Mouse (Mus musculus): Measurements from ENCODE around the gene Slc22a15.

The Slc22a15 gene

DNA sequence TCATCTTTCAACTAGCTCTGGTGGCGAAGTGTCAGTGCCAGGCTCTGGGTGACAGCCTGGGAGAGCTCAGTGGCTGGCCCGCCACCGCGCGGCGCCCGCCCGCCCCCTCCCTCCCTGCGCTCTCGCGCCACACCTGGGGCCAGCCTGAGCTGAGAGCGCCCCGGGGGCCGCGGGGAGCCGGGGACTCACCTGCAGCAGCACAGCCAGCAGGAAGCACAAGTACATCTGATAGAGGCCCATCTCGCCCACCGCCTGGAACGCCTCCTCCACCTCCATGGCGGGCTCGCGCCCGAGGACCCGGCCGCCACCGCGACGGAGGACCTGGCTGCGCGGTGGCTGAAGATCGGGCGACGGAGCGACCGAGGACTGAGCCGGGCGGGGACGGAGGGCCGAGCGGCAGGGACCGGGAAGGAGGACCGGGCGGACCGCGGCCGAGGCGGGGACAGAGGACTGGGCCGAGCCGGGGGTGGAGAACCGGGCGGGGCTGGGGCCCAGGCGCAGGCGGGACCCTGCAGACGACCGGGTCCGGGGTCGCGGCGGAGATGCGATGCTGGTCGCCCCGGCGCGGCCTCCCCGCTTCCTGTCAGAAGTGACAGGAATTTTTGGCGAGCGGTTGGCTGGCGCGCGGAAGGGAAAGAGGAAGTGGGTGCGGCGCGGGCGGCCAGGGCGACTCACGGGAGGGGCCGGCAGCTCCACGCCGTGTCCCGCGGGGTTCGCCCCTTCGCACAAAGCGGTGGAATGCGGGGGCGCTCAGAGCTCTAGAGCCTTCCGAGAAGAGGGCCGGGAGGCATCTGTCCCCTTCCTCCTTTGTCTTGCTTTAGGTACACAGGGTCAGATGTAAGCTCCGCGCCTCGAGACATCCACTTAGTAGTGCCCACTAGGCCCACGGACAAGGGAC, at the start of gene Slc22a15:
Gene Slc22a15, minus strand, starts transcription at position 611 of the 898 bp plus-strand sequence.
- DNase-seq (ENCODE audit: low spot score in 2 of 2), result peak; percentile 16 to 34

- DNase-seq (ENCODE audit: low spot score in 2 of 2), result no peak
Observed at GRCm38 (mm10) chr3:101966825-101967558, 42.7 kb upstream of the Slc22a15 start.

- no peak for DNase-seq (ENCODE audit: low spot score in 2 of 2)
Observed at GRCm38 (mm10) chr3:101964352-101964751, 40.1 kb upstream of the Slc22a15 start.

DNA sequence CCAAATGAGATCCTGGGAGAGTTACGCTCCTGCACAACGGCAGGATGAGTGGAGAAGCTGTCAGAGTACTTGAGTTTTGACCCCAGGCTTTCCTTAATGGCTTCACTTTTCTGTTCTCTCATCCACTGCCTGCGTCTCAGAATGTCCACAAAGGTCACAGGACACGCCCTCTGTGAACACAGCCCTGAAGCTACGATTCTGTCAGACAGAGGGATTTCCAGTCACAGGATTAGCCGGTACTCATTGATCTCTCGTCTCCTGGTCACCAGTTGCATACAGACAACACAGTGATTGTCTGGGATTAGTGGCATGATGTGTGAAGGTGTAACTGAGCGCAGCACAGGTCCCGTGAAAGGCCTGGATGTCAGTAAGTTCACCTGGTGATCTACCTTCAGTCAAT, 39.2 kb upstream of the Slc22a15 start:
- no peak for DNase-seq (ENCODE audit: low spot score in 2 of 2)

DNA sequence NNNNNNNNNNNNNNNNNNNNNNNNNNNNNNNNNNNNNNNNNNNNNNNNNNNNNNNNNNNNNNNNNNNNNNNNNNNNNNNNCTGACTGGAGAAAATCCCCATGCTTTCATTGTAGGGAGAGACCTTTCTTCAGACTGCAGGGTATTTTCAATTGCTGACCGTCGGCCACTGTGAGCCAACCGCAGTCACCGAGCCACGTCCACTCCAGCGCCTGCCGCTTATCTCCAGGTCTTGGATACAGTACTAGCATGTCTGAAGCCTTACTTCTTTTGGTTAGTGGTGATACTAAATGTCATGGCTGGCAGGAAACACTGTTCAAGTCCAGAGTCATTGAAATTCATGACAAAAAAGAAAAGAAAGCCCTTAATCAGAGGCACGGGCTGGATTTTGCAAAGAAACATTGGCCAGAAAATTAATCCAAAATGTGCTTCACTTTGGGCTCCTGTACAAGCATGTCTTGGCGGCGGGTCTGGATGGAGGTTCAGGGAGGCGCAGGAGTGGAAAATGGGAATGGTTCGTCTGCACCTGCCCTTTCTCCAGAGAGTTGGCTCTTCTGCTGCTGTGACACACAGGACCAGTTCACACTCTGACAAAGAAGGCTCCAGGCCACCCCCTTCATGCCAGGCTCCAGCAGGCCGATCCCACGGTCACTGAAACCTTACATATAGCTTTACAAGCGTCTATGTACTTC, 37.0 kb upstream of the Slc22a15 start:
- no peak for DNase-seq (ENCODE audit: low spot score in 2 of 2)

DNA sequence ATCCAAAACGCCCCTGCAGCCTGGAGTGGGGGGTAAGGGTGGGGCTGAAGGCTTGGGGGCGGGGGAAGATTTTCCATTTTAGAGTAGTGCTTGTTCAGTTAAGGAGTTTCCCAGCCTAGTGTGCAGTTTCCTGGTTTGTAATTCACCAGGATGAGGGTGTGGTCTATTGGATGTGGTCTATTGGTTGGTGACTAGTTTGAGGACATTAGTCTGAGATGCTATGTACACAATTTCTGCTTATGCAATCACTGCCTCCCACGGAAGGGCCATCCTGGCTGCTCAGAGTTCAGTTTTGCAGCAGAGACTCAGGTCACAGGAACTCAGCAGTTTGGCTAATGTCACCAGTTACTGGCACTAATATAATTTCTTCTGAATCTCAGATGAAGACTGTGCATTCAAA, 33.8 kb upstream of the Slc22a15 start:
- no peak for DNase-seq (ENCODE audit: low spot score in 2 of 2)

GRCm38 (mm10) chr3:101953506-101953905, 29.3 kb upstream of the Slc22a15 start:
- DNase-seq (ENCODE audit: low spot score in 2 of 2), result no peak

GRCm38 (mm10) chr3:101952577-101952976, 28.3 kb upstream of the Slc22a15 start:
- no peak for DNase-seq (ENCODE audit: low spot score in 2 of 2)

DNA sequence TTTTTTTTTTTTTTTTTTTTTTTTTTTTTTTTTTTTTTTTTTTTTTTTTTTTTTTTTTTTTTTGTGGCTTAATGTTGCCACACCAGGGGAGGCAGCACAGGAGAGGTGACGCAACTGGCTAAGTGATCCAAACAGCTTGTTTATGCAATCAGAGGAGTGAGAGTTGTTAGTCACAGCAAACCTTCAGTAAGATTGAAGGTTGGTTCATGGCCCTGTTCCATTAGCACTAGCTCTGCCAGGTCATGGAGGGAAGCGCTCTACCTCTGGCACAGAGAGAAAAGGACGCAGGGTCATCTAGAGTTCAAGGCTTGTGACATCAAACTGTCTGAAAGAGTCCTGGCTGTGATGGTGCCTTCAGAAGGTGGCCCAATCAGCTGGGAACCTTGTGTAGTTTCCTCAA, 24.3 kb upstream of the Slc22a15 start:
- no peak for DNase-seq (ENCODE audit: low spot score in 2 of 2)

DNA sequence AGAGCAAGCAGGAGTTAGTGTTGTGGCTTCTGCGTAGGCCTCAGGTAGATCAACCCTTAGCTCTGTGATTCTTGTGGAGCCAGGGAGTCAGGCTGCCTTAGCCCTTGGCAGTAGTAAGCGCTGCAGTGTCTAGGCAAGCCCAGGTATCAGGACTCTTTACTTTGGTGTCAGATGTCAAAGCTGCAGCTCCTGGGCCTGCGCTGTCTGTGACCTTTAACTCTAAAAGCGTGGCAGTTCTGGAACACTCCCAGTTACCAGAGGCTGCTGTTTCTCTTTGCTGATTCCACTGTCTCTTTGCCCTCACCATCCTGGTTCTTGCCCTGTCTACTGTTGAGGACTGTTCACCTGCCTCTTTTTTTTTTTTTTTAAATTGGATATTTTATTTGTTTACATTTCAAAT, 23.0 kb upstream of the Slc22a15 start:
- no peak for DNase-seq (ENCODE audit: low spot score in 2 of 2)

DNA sequence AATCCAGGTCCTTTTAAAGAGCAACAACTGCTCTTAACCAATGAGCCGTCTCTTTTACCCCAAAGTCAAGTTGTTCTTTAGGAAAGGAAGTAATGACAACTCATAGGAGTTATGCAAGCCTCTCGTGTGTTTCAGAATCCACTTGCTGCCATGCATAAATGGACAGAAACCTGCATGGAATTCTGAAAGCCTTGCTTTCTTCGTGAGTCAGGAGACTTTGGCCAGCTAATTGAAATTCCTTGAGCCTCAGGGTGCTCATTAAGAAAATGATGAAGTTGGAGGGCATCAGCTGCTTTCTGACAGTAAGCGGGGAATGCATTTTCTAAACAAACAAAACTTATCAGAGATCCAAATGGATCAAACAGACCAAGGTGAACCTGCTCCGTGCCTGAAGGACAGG, 21.0 kb upstream of the Slc22a15 start:
- DNase-seq (ENCODE audit: low spot score in 2 of 2), result no peak

DNA sequence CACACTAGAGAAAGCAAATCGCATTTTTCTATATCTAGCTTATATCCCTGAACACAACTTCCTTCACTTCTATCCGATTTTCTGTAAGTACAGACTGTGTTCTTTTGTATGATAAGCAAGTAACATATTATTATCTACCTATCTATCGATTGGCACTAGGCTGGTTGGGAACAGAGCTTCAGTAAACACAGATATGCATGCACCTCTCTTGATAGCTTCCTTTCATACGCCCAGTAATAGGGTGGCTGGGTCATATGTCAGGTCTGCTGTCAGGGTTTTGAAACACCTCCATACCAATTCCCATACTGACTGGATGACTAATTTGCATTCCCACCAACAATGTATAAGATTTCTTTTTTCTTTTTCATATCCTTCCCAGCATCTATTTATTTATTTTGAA, 16.2 kb upstream of the Slc22a15 start:
- DNase-seq (ENCODE audit: low spot score in 2 of 2), result no peak

DNA sequence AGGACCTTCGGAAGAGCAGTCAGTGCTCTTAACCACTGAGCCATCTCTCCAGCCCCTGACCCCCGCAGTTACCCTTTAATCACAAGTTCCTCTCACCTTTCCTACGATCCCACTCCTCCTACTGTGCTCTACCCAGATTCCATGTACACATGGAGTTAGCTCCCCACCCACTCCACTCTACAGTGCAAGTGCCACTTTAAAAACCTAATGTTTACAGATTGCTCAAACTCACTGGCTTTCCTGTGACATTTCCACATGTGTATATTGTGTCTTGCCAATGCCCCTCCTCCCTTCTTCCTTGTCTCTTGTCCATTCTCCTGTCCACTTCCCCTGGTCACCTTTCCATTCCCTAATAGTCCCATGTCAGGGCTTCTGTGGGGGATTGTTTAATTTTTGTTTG, 15.6 kb upstream of the Slc22a15 start:
- no peak for DNase-seq (ENCODE audit: low spot score in 2 of 2)

DNA sequence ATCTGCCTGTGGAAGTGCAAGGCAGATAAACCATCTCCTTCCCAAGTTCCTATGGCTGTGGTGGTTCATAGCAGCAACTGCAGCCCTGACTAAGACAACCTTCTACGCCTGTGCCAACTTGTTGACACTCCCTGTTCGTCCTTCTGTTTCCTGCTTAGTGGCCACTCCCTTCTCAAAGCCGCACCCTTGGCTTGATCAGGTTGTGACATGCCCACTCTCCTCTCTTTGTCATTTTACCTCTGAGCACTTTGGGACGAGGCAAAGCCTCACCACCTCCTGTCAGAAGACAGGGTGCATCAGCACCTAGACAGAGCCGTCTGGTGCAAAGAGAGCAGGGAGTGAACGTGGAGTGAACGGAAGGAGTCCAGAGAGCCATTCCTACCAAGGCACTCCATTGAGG, 14.9 kb upstream of the Slc22a15 start:
- no peak for DNase-seq (ENCODE audit: low spot score in 2 of 2)

GRCm38 (mm10) chr3:101936369-101936768, 12.1 kb upstream of the Slc22a15 start:
- DNase-seq (ENCODE audit: low spot score in 2 of 2), result no peak

DNA sequence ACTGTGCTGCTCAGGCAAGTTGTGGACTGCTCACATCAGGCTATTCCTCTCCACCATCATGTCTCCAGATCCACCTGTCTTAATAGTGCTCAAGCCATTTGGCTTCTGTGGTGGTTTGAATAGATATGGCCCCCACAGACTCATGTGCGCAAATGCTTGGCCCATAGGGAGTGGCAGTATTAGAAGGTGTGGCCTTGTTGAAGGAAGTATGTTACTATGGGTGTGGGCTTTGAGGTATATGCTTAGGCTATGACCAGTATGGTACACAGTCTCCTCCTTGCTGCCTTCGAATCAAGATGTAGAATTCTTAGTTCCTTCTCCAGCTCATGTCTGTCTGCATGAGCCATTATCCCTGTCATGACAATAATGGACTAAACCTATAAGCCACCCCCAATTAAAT, 9.6 kb upstream of the Slc22a15 start:
- no peak for DNase-seq (ENCODE audit: low spot score in 2 of 2)

DNA sequence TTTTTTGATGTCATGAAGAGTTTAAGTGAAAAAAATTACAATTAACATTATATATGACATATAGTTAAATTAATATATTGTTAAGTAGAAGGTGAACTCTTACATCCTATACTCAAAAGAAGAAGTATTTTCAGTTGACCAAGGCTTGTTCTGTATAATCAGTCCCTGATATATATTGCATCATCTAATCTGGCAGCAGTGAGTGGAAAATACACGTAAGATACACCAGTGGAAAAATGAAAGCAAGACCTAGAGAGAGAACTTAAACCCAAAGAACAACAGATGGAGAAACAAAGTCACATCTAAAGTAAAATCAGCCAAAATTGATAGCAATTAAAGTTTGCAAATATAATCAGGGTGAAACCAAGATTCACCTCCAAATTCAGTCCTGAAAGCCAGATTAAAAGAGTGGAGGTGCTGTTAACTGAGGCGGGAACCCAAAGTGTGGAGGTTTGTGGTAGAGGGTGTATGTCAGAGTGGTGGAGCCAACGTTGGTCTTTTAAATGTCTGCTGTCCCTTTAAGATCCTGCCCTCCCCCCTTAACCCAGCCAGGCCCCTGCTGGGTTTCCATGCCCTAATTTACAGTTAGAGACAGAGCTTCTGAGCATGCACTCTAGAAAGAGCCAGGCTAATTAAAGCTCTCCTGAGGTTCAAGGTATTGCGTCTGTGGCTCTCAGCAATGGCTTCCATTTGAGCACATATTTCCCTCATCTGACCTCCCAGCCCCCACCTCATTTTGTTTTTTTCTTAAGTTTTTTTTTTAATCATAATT, 5.0 kb upstream of the Slc22a15 start:
- no peak for DNase-seq (ENCODE audit: low spot score in 2 of 2)

- no peak for DNase-seq (ENCODE audit: low spot score in 2 of 2)
Observed at GRCm38 (mm10) chr3:101926636-101927035, 2.4 kb upstream of the Slc22a15 start.

DNA sequence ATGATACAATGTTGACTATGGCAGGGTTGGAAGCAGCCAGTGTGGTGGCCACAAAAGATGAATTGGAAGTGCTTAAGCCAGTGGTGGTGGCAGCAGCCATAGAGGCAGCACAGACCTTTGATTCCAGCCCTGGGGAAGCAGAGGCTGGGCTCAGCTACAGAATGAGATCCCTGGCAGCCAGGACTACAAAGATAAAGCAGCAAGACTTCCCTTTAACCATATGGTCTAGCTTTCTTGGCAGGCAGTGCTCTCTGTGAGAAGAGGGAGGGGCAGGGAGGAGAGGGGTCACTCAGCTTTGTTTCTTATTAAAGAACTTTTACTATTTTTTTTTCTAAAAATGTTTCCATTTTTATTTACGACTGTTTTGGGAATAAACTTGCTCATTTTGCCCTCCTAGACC, 1.4 kb upstream of the Slc22a15 start:
- no peak for DNase-seq (ENCODE audit: low spot score in 2 of 2)

GRCm38 (mm10) chr3:101922366-101922765, 1.9 kb downstream of the Slc22a15 start:
- no peak for DNase-seq (ENCODE audit: low spot score in 2 of 2)

DNA sequence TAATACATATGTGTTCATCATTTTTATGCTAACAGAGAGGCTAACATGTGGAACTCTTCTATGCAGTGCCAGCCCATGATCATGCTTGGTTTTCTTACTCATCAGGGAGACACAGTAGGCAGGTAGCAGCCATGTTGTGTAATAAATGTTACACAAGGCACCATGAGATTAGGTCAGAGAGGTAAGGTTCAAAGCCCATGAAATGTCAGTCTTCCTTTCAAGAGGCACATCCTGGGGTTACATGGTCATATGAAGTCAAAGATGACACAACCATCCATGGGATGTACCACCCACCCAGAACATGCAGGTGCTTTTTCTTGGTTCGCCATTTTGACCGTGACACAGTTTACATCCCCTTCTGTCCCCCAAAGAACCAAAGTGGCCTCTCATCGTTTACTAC, 5.7 kb downstream of the Slc22a15 start:
- DNase-seq (ENCODE audit: low spot score in 2 of 2), result no peak

DNA sequence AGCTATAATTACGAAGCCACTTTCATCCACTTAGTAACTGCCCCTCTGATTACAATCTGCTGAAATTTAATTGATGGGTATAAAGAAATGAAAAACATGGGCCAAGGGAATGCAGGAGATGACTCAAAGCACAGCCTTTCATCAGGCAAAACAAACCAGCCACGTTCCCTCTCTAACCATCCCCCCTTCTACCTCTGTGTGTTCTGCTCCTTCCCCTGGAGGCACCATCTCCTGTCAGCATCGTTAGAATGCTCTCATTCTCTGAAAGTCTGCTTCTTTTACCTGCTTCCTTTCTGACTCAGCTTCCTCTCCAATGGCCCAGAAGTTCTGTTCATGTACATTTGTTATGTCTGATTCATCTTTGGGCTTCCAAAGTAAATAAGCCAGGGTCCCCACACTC, 6.6 kb downstream of the Slc22a15 start:
- DNase-seq (ENCODE audit: low spot score in 2 of 2), result no peak
